ENCODE assay signal across 14 mouse cellular contexts in genomic region chr13:63597593-63597992, GRCm38 (mm10). TPM values are rescaled to one million over a fixed set of nuclear protein-coding genes. Genes with fewer than 3 reads are reported as not detected.
DNase-seq lines count a peak whose midpoint lies in the region; ATAC-seq and TF ChIP-seq lines count a peak whose summit lies in the region.
"Had no signal": no experiment of that assay in that cellular context is flagged by ENCODE, and none has a peak within 500 bp of the region (broad histone marks: within the 10 kb centered on the region; RNA-seq: fewer than 3 reads in every experiment).

No protein-coding gene starts in this region.

- H3K4me2 ChIP-seq in midbrain, embryonic 14.5 days (ENCODE audit: low read length): no peak overlapping the region
- H3K4me2 ChIP-seq in midbrain, embryonic 16.5 days (ENCODE audit: low read length): no peak overlapping the region
- H3K4me2 ChIP-seq in hindbrain, embryonic 16.5 days (ENCODE audit: low read length): no peak overlapping the region
- H3K4me2 ChIP-seq: embryonic facial prominence, embryonic 13.5 days; intestine, embryonic 15.5 days had no signal

- peak; percentile 86 for DNase-seq in heart, adult 11 months
- no peak for DNase-seq in heart, adult 8-10 months (ENCODE audit: low spot score)
- DNase-seq in midbrain, embryonic 14.5 days: peak; percentile 67
- DNase-seq in brain, embryonic 14.5 days (ENCODE audit: low read depth): peak; percentile 84
- no peak for DNase-seq in kidney, adult 8-10 months
- DNase-seq: B cell, adult 2 months; cerebellum, adult 2 months; kidney, postnatal 10 days; thymus, postnatal 25 days had no signal

- H3K27me3 ChIP-seq in midbrain, embryonic 14.5 days (ENCODE audit: control insufficient read depth, insufficient read depth, low read length): no peaks in the 10 kb centered on the region
- no peaks in the 10 kb centered on the region for H3K27me3 ChIP-seq in midbrain, embryonic 16.5 days (ENCODE audit: control insufficient read depth, insufficient read depth, low read depth, low read length)
- no peaks in the 10 kb centered on the region for H3K27me3 ChIP-seq in hindbrain, embryonic 16.5 days (replicated peaks; ENCODE audit: control insufficient read depth, insufficient read depth, low read length)
- H3K27me3 ChIP-seq: embryonic facial prominence, embryonic 13.5 days; intestine, embryonic 15.5 days had no signal

- no peak for TF ChIP-seq POLR2A in brain, embryonic 14.5 days (IDR thresholded peaks at IDR 0.05; ENCODE audit: borderline replicate concordance, extremely low read depth, insufficient read depth, insufficient read length, poor library complexity, severe bottlenecking)

- WGBS in midbrain, embryonic 14.5 days: 51% methylated on average over 3 of the region's 3 CpGs
- 44% methylated on average over 3 of the region's 3 CpGs for WGBS in midbrain, embryonic 16.5 days
- 47% methylated on average over 3 of the region's 3 CpGs for WGBS in hindbrain, embryonic 16.5 days

- H3K4me1 ChIP-seq in midbrain, embryonic 14.5 days (ENCODE audit: control insufficient read depth, insufficient read depth, low read length): no peaks in the 10 kb centered on the region
- no peaks in the 10 kb centered on the region; the same call in 1 of the 2 replicates for H3K4me1 ChIP-seq in midbrain, embryonic 16.5 days (ENCODE audit: control insufficient read depth, insufficient read depth, low read length)
- H3K4me1 ChIP-seq in hindbrain, embryonic 16.5 days (ENCODE audit: control insufficient read depth, insufficient read depth, low read depth, low read length): no peaks in the 10 kb centered on the region
- H3K4me1 ChIP-seq: embryonic facial prominence, embryonic 13.5 days; intestine, embryonic 15.5 days had no signal

- no peaks in the 10 kb centered on the region for H3K36me3 ChIP-seq in midbrain, embryonic 14.5 days (ENCODE audit: control insufficient read depth, insufficient read depth, low read length)
- no peaks in the 10 kb centered on the region for H3K36me3 ChIP-seq in midbrain, embryonic 16.5 days (ENCODE audit: control insufficient read depth, insufficient read depth, low read length)
- H3K36me3 ChIP-seq in hindbrain, embryonic 16.5 days (ENCODE audit: control insufficient read depth, insufficient read depth, low read length): no peaks in the 10 kb centered on the region
- H3K36me3 ChIP-seq: embryonic facial prominence, embryonic 13.5 days; intestine, embryonic 15.5 days had no signal

- TF ChIP-seq CTCF in brain, embryonic 14.5 days (IDR thresholded peaks at IDR 0.05; ENCODE audit: borderline replicate concordance, extremely low read depth, insufficient read depth, insufficient read length): no peak

- no peaks in the 10 kb centered on the region for H3K9me3 ChIP-seq in midbrain, embryonic 14.5 days (ENCODE audit: control insufficient read depth, low read length)
- no peaks in the 10 kb centered on the region for H3K9me3 ChIP-seq in midbrain, embryonic 16.5 days (replicated peaks; ENCODE audit: control insufficient read depth, low read length, poor library complexity, severe bottlenecking)
- no peaks in the 10 kb centered on the region for H3K9me3 ChIP-seq in hindbrain, embryonic 16.5 days (ENCODE audit: control insufficient read depth, low read length)
- H3K9me3 ChIP-seq: embryonic facial prominence, embryonic 13.5 days; intestine, embryonic 15.5 days had no signal

- H3K9ac ChIP-seq in midbrain, embryonic 14.5 days (replicated peaks; ENCODE audit: low read length): no peak overlapping the region
- H3K9ac ChIP-seq in midbrain, embryonic 16.5 days (ENCODE audit: low read depth, low read length): no peak overlapping the region
- H3K9ac ChIP-seq in hindbrain, embryonic 16.5 days (ENCODE audit: low read depth, low read length): no peak overlapping the region
- H3K9ac ChIP-seq: embryonic facial prominence, embryonic 13.5 days; intestine, embryonic 15.5 days had no signal

- ATAC-seq in midbrain, embryonic 14.5 days (ENCODE audit: low FRiP score, low TSS enrichment): peak; percentile 58; the same call in 1 of the 2 replicates
- no peak for ATAC-seq in midbrain, embryonic 16.5 days
- ATAC-seq in hindbrain, embryonic 16.5 days: peak; percentile 50; the same call in 1 of the 2 replicates
- ATAC-seq: intestine, embryonic 15.5 days had no signal

- no peak overlapping the region for H3K27ac ChIP-seq in midbrain, embryonic 14.5 days (replicated peaks; ENCODE audit: low read depth, low read length)
- H3K27ac ChIP-seq in midbrain, embryonic 16.5 days (ENCODE audit: low read length): no peak overlapping the region
- H3K27ac ChIP-seq in hindbrain, embryonic 16.5 days (ENCODE audit: low read depth, low read length): no peak overlapping the region
- H3K27ac ChIP-seq: embryonic facial prominence, embryonic 13.5 days; intestine, embryonic 15.5 days; left cerebral cortex, adult 2 months had no signal

- H3K4me3 ChIP-seq in midbrain, embryonic 14.5 days (replicated peaks; ENCODE audit: low read depth, low read length): no peak overlapping the region
- H3K4me3 ChIP-seq in midbrain, embryonic 16.5 days (ENCODE audit: low read depth, low read length): no peak overlapping the region
- no peak overlapping the region for H3K4me3 ChIP-seq in hindbrain, embryonic 16.5 days (ENCODE audit: low read length)
- H3K4me3 ChIP-seq: embryonic facial prominence, embryonic 13.5 days; intestine, embryonic 15.5 days; left cerebral cortex, adult 2 months had no signal

RNA-seq across cellular contexts. Expression of gene Ptch1, which starts 24.2 kb away (rescaled TPM):
- total RNA-seq in heart, adult 8-10 months (2022): 10 to 100 TPM; 10.1 to 17.2 (median 13.6) TPM
- 17.4 and 17.8 TPM in 2 replicates for polyA plus RNA-seq in midbrain, embryonic 14.5 days (2014; fragmentation: Nextera tagmentation; extraction: Ambion mirVana)
- 14.3 and 15.0 TPM in 2 replicates for polyA plus RNA-seq in midbrain, embryonic 16.5 days (2015; fragmentation: Nextera tagmentation; extraction: Ambion mirVana)
- 23.3 and 37.6 TPM in 2 replicates for polyA plus RNA-seq in brain, embryonic 14.5 days (2012; rRNA removed)
- polyA plus RNA-seq in hindbrain, embryonic 16.5 days (2015; fragmentation: Nextera tagmentation; extraction: Ambion mirVana): 15.3 and 17.3 TPM in 2 replicates

Comparison
In these comparisons a context has a peak if more than half of its experiments do, and no peak if none do; other contexts are left out.
1. DNase-seq: peak in heart, adult 11 months (single experiment), midbrain, embryonic 14.5 days (single experiment) and brain, embryonic 14.5 days (single experiment); none in heart, adult 8-10 months (single experiment) and kidney, adult 8-10 months (0 of 2).